Mouse (Mus musculus): ENCODE data around the gene Nlrc5. TPM values are rescaled to one million over a fixed set of nuclear protein-coding genes. Genes with fewer than 3 reads are reported as not detected.

The Nlrc5 gene
- total and polyA plus RNA-seq, 3 experiments, result 0.03 TPM; not detected in 2

GRCm38 (mm10) chr8:94537456-94537855 is 103.3 kb downstream of the Nlrc5 start:
- Histone ChIP-seq H3K79me2 (ENCODE audit: control insufficient read depth, insufficient read depth, low read length, poor library complexity) (no peaks in the 10 kb centered on the region; the same call in 1 of the 2 replicates), H3K9me3 (replicated peaks; ENCODE audit: insufficient read depth, low read length) (no peaks in the 10 kb centered on the region), H3K36me3 (ENCODE audit: control insufficient read depth in 1 of 2, insufficient read depth in 2 of 2, low read length in 2 of 2) (peaks cover 0 to 21% of the 10 kb centered on the region in 2 experiments; a peak in 2 of 4 replicates), H3K4me3 (ENCODE audit: control insufficient read depth in 1 of 2, insufficient read depth in 1 of 2, low read depth in 2 of 2, low read length in 2 of 2) (no peak overlapping the region), H3K27ac (ENCODE audit: control insufficient read depth, low read depth, low read length) (no peak overlapping the region), H3K9ac (ENCODE audit: control insufficient read depth, low read depth, low read length, poor library complexity, severe bottlenecking) (no peak overlapping the region), H3K4me1 (ENCODE audit: control insufficient read depth in 1 of 2, insufficient read depth in 2 of 2, low read length in 2 of 2) (peaks cover 16 to 26% of the 10 kb centered on the region in 2 experiments), H3K27me3 (ENCODE audit: control insufficient read depth in 1 of 2, insufficient read depth in 2 of 2, low read length in 2 of 2) (no peaks in the 10 kb centered on the region)
- no peak for DNase-seq (ENCODE audit: low read depth, low spot score)
- no peak for TF ChIP-seq TAL1 (IDR thresholded peaks at IDR 0.05; ENCODE audit: low read length)
- no peak for TF ChIP-seq E2F4 (IDR thresholded peaks at IDR 0.05; ENCODE audit: borderline replicate concordance, low read depth, low read length)
- TF ChIP-seq ZKSCAN1 (IDR thresholded peaks at IDR 0.05; ENCODE audit: low read depth, low read length), result no peak
- no peak for TF ChIP-seq BHLHE40 (IDR thresholded peaks at IDR 0.05; ENCODE audit: borderline replicate concordance, low read depth, low read length)

GRCm38 (mm10) chr8:94540025-94540424 is 105.9 kb downstream of the Nlrc5 start:
- H3K4me3 ChIP-seq (ENCODE audit: control insufficient read depth in 1 of 2, insufficient read depth in 1 of 2, low read depth in 2 of 2, low read length in 2 of 2), result no peak overlapping the region
- H3K79me2 ChIP-seq (ENCODE audit: control insufficient read depth, insufficient read depth, low read length, poor library complexity), result no peaks in the 10 kb centered on the region
- no peaks in the 10 kb centered on the region for H3K27me3 ChIP-seq (ENCODE audit: control insufficient read depth in 1 of 2, insufficient read depth in 2 of 2, low read length in 2 of 2)
- H3K27ac ChIP-seq (ENCODE audit: control insufficient read depth, low read depth, low read length), result no peak overlapping the region
- DNase-seq (ENCODE audit: low read depth, low spot score), result peak; percentile 69
- peaks cover 0 to 21% of the 10 kb centered on the region in 2 experiments; a peak in 2 of 4 replicates for H3K36me3 ChIP-seq (ENCODE audit: control insufficient read depth in 1 of 2, insufficient read depth in 2 of 2, low read length in 2 of 2)
- no peak for TF ChIP-seq MAFK (IDR thresholded peaks at IDR 0.05; ENCODE audit: borderline replicate concordance, low read depth, low read length)
- TF ChIP-seq USF1 (IDR thresholded peaks at IDR 0.05; ENCODE audit: low read depth, low read length), result peak; percentile 90
- TF ChIP-seq USF2 (IDR thresholded peaks at IDR 0.05; ENCODE audit: borderline replicate concordance in 1 of 2, insufficient read depth in 1 of 2, low read depth in 1 of 2, low read length in 2 of 2), result peak in 1 of 2 experiments; percentile 44; a peak in 1 of 4 replicates
- no peak for TF ChIP-seq NELFE (IDR thresholded peaks at IDR 0.05; ENCODE audit: low read depth, low read length)
- TF ChIP-seq MAX (IDR thresholded peaks at IDR 0.05; ENCODE audit: low read length), result 0 out of 2 replicates have a peak, but pooled peaks have one; percentile 53
- TF ChIP-seq ETS1 (IDR thresholded peaks at IDR 0.05; ENCODE audit: low read depth, low read length), result peak; percentile 35; the same call in 1 of the 2 replicates
- TF ChIP-seq SIN3A (IDR thresholded peaks at IDR 0.05; ENCODE audit: low read length), result 0 out of 2 replicates have a peak, but pooled peaks have one; percentile 18
- H3K9me3 ChIP-seq (replicated peaks; ENCODE audit: insufficient read depth, low read length), result no peaks in the 10 kb centered on the region
- no peak overlapping the region for H3K9ac ChIP-seq (ENCODE audit: control insufficient read depth, low read depth, low read length, poor library complexity, severe bottlenecking)
- peaks cover 16 to 22% of the 10 kb centered on the region in 2 experiments for H3K4me1 ChIP-seq (ENCODE audit: control insufficient read depth in 1 of 2, insufficient read depth in 2 of 2, low read length in 2 of 2)

- peak overlapping the region; percentile 31 for H3K27ac ChIP-seq (ENCODE audit: control insufficient read depth, low read depth, low read length)
- no peaks in the 10 kb centered on the region for H3K27me3 ChIP-seq (ENCODE audit: control insufficient read depth in 1 of 2, insufficient read depth in 2 of 2, low read length in 2 of 2)
- peaks cover 0 to 21% of the 10 kb centered on the region in 2 experiments; a peak in 2 of 4 replicates for H3K36me3 ChIP-seq (ENCODE audit: control insufficient read depth in 1 of 2, insufficient read depth in 2 of 2, low read length in 2 of 2)
- H3K9ac ChIP-seq (ENCODE audit: control insufficient read depth, low read depth, low read length, poor library complexity, severe bottlenecking), result 0 out of 2 replicates have a peak overlapping the region, but pooled peaks have one; percentile 20
- H3K4me3 ChIP-seq (ENCODE audit: control insufficient read depth in 1 of 2, insufficient read depth in 1 of 2, low read depth in 2 of 2, low read length in 2 of 2), result peak overlapping the region in 1 of 2 experiments; percentile 24; a peak in 2 of 4 replicates
- peak; percentile 59 for DNase-seq (ENCODE audit: low read depth, low spot score)
- no peaks in the 10 kb centered on the region for H3K79me2 ChIP-seq (ENCODE audit: control insufficient read depth, insufficient read depth, low read length, poor library complexity)
- H3K4me1 ChIP-seq (ENCODE audit: control insufficient read depth in 1 of 2, insufficient read depth in 2 of 2, low read length in 2 of 2), result peaks cover 16 to 22% of the 10 kb centered on the region in 2 experiments
- no peaks in the 10 kb centered on the region for H3K9me3 ChIP-seq (replicated peaks; ENCODE audit: insufficient read depth, low read length)
- TF ChIP-seq MAFK (IDR thresholded peaks at IDR 0.05; ENCODE audit: borderline replicate concordance, low read depth, low read length) (no peak), MEF2A (IDR thresholded peaks at IDR 0.05; ENCODE audit: extremely low read depth, insufficient replicate concordance, low read depth, low read length, poor library complexity, severe bottlenecking) (no peak), MYB (IDR thresholded peaks at IDR 0.05; ENCODE audit: low read depth, low read length) (peak; percentile 26; the same call in 1 of the 2 replicates), TAL1 (IDR thresholded peaks at IDR 0.05; ENCODE audit: low read length) (peak; percentile 73), CTCF (IDR thresholded peaks at IDR 0.05 in 2 of 3, conservative IDR thresholded peaks at IDR 0.05 in 1 of 3; ENCODE audit: control insufficient read depth in 1 of 3, insufficient read depth in 1 of 3, low read depth in 2 of 3, low read length in 3 of 3, poor library complexity in 1 of 3, severe bottlenecking in 1 of 3) (no peak), TBP (IDR thresholded peaks at IDR 0.05; ENCODE audit: low read depth, low read length) (no peak), E2F4 (IDR thresholded peaks at IDR 0.05; ENCODE audit: borderline replicate concordance, low read depth, low read length) (no peak), ZNF384 (IDR thresholded peaks at IDR 0.05; ENCODE audit: low read depth, low read length) (peak; percentile 89), EP300 (IDR thresholded peaks at IDR 0.05; ENCODE audit: low read depth in 1 of 2, low read length in 2 of 2) (peak; percentile 76 to 78), POLR2AphosphoS2 (IDR thresholded peaks at IDR 0.05; ENCODE audit: low read length) (no peak), POLR2AphosphoS5 (IDR thresholded peaks at IDR 0.05; ENCODE audit: borderline replicate concordance, low read depth, low read length) (no peak), MAX (IDR thresholded peaks at IDR 0.05; ENCODE audit: low read length) (peak; percentile 31; the same call in 1 of the 2 replicates), TCF12 (IDR thresholded peaks at IDR 0.05; ENCODE audit: low read depth, low read length) (peak; percentile 90), BHLHE40 (IDR thresholded peaks at IDR 0.05; ENCODE audit: borderline replicate concordance, low read depth, low read length) (no peak; the same call in 1 of the 2 replicates), USF2 (IDR thresholded peaks at IDR 0.05; ENCODE audit: borderline replicate concordance in 1 of 2, insufficient read depth in 1 of 2, low read depth in 1 of 2, low read length in 2 of 2) (no peak), ZKSCAN1 (IDR thresholded peaks at IDR 0.05; ENCODE audit: low read depth, low read length) (no peak)
Measured at GRCm38 (mm10) chr8:94540889-94541795, 107.0 kb downstream of the Nlrc5 start.
